Comparison of ENCODE assay signal across 8 mouse cellular contexts in genomic region chr19:37374941-37375754, GRCm38 (mm10). TPM values are rescaled to one million over a fixed set of nuclear protein-coding genes. Genes with fewer than 3 reads are reported as not detected.
A peak's percentile ranks its signal among the peaks of the same experiment; 100 is the strongest.
DNase-seq lines count a peak whose midpoint lies in the region; ATAC-seq lines count a peak whose summit lies in the region.

No protein-coding gene starts in this region.

- H3K9me3 ChIP-seq in kidney, embryonic 15.5 days (replicated peaks) = no peaks in the 10 kb centered on the region
- no peaks in the 10 kb centered on the region for H3K9me3 ChIP-seq in forebrain, embryonic 13.5 days (replicated peaks)
- H3K9me3 ChIP-seq in liver, embryonic 13.5 days (replicated peaks) = no peaks in the 10 kb centered on the region

- H3K9ac ChIP-seq in kidney, embryonic 15.5 days = peak overlapping the region; percentile 65
- H3K9ac ChIP-seq in forebrain, embryonic 13.5 days = peak overlapping the region; percentile 83
- H3K9ac ChIP-seq in liver, embryonic 13.5 days = peak overlapping the region; percentile 98

- peak overlapping the region; percentile 72 for H3K4me3 ChIP-seq in kidney, embryonic 15.5 days (replicated peaks)
- peak overlapping the region; percentile 85 for H3K4me3 ChIP-seq in forebrain, embryonic 13.5 days
- H3K4me3 ChIP-seq in liver, embryonic 13.5 days (replicated peaks) = peak overlapping the region; percentile 93

- peak overlapping the region; percentile 98 for H3K27ac ChIP-seq in kidney, embryonic 15.5 days
- H3K27ac ChIP-seq in forebrain, embryonic 13.5 days = peak overlapping the region; percentile 97
- peak overlapping the region; percentile 96 for H3K27ac ChIP-seq in liver, embryonic 13.5 days

- peaks cover 22% of the 10 kb centered on the region for H3K4me1 ChIP-seq in kidney, embryonic 15.5 days
- peaks cover 33% of the 10 kb centered on the region for H3K4me1 ChIP-seq in forebrain, embryonic 13.5 days
- H3K4me1 ChIP-seq in liver, embryonic 13.5 days (replicated peaks) = peaks cover 49% of the 10 kb centered on the region

- DNase-seq in kidney, postnatal 14 days = no peak
- DNase-seq in MN1 (ENCODE audit: low spot score) = peak; percentile 25
- no peak for DNase-seq in liver, embryonic 13.5 days
- DNase-seq in ovary, postnatal 14 days (ENCODE audit: low spot score) = no peak
- DNase-seq in urinary bladder, postnatal 25 days (ENCODE audit: low spot score) = no peak
- no peak for DNase-seq in cerebellum, postnatal 10 days

- 20% methylated on average over 7 of the region's 7 CpGs for WGBS in kidney, embryonic 15.5 days
- 23% methylated on average over 7 of the region's 7 CpGs for WGBS in forebrain, embryonic 13.5 days
- 15% methylated on average over 7 of the region's 7 CpGs for WGBS in liver, embryonic 13.5 days (ENCODE audit: insufficient replicate concordance)

- peak overlapping the region; percentile 67 for H3K4me2 ChIP-seq in kidney, embryonic 15.5 days
- H3K4me2 ChIP-seq in forebrain, embryonic 13.5 days = peak overlapping the region; percentile 70
- H3K4me2 ChIP-seq in liver, embryonic 13.5 days = peak overlapping the region; percentile 78

- H3K36me3 ChIP-seq in kidney, embryonic 15.5 days = no peaks in the 10 kb centered on the region
- H3K36me3 ChIP-seq in forebrain, embryonic 13.5 days (ENCODE audit: poor library complexity, severe bottlenecking) = no peaks in the 10 kb centered on the region
- peaks cover 15% of the 10 kb centered on the region for H3K36me3 ChIP-seq in liver, embryonic 13.5 days

- H3K27me3 ChIP-seq in kidney, embryonic 15.5 days = no peaks in the 10 kb centered on the region
- no peaks in the 10 kb centered on the region for H3K27me3 ChIP-seq in forebrain, embryonic 13.5 days
- no peaks in the 10 kb centered on the region for H3K27me3 ChIP-seq in liver, embryonic 13.5 days

- ATAC-seq in kidney, embryonic 15.5 days (replicated peaks; ENCODE audit: low FRiP score) = no peak
- ATAC-seq in forebrain, embryonic 13.5 days = no peak
- no peak for ATAC-seq in liver, embryonic 13.5 days (ENCODE audit: low read depth)

RNA-seq across cellular contexts. Expression of gene Kif11, which starts 1.1 kb away (rescaled TPM):
- 60.8 and 60.9 TPM in 2 replicates for polyA plus RNA-seq in kidney, embryonic 15.5 days (2015; fragmentation: Nextera tagmentation; extraction: Ambion mirVana)
- 69.1 and 69.6 TPM in 2 replicates for polyA plus RNA-seq in forebrain, embryonic 13.5 days (2015; fragmentation: Nextera tagmentation; extraction: Ambion mirVana)
- polyA plus RNA-seq in liver, embryonic 13.5 days (2015; fragmentation: Nextera tagmentation; extraction: Ambion mirVana) = 50.8 and 65.4 TPM in 2 replicates

RNA-seq across cellular contexts. Expression of gene Ide, which starts 37.5 kb away (rescaled TPM):
- polyA plus RNA-seq in kidney, embryonic 15.5 days (2015; fragmentation: Nextera tagmentation; extraction: Ambion mirVana) = 53.3 and 56.6 TPM in 2 replicates
- polyA plus RNA-seq in forebrain, embryonic 13.5 days (2015; fragmentation: Nextera tagmentation; extraction: Ambion mirVana) = 36.8 and 45.1 TPM in 2 replicates
- polyA plus RNA-seq in liver, embryonic 13.5 days (2015; fragmentation: Nextera tagmentation; extraction: Ambion mirVana) = 31.1 and 44.4 TPM in 2 replicates

RNA-seq across cellular contexts. Expression of gene Hhex, which starts 59.5 kb away (rescaled TPM):
- 17.4 and 19.9 TPM in 2 replicates for polyA plus RNA-seq in kidney, embryonic 15.5 days (2015; fragmentation: Nextera tagmentation; extraction: Ambion mirVana)
- polyA plus RNA-seq in forebrain, embryonic 13.5 days (2015; fragmentation: Nextera tagmentation; extraction: Ambion mirVana) = 3.4 and 5.7 TPM in 2 replicates
- 27.8 and 34.4 TPM in 2 replicates for polyA plus RNA-seq in liver, embryonic 13.5 days (2015; fragmentation: Nextera tagmentation; extraction: Ambion mirVana)
